26 mouse cellular contexts compared by ENCODE assay signal in the genomic region with DNA sequence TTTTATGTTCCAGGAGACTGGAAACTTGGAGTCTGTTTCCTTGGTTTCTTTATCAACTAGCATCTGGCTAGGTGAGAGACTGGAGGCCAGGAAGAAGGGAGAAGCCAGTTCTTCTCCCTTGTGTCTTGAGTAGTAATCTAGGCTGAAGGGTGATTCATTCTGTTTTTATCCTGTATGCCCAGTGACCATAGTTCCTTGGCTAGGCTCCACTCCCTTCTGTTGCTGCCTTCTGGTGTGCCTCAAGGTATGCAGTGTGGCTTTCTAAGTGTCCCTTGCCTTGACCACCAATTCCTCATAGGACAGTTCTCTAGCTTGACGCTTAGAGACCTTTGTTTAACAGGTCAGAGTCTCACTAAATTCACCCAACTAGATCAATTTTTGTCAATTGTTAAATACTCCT.
DNase-seq lines count a peak whose midpoint lies in the region; ATAC-seq lines count a peak whose summit lies in the region.
"Had no signal": no experiment of that assay in that cellular context is flagged by ENCODE, and none has a peak within 500 bp of the region (broad histone marks: within the 10 kb centered on the region; RNA-seq: fewer than 3 reads in every experiment).

No protein-coding gene starts in this region.

- peak; percentile 66 to 69 for DNase-seq in cerebellum, postnatal 10 days
- no peak for DNase-seq in cerebellum, adult 11 months
- DNase-seq in heart, adult 11 months = peak; percentile 27
- no peak for DNase-seq in heart, adult 9 months (ENCODE audit: low spot score in 2 of 2)
- DNase-seq in adipocyte (ENCODE audit: low spot score) = peak; percentile 16
- DNase-seq: adrenal gland, adult 8-10 months; adrenal gland, postnatal 25 days; B cell, adult 2 months; cerebellum, adult 18-20 months; cerebellum, adult 9-10 months; gastrocnemius, postnatal 10 days; gastrocnemius, postnatal 36 days; heart, postnatal 10 days; heart, postnatal 36 days; kidney, adult 11 months had no signal

- peaks cover 14% of the 10 kb centered on the region for H3K4me1 ChIP-seq in midbrain, embryonic 13.5 days (replicated peaks)
- H3K4me1 ChIP-seq: heart, embryonic 12.5 days; heart, embryonic 15.5 days; intestine, embryonic 15.5 days had no signal

- no peaks in the 10 kb centered on the region for H3K9me3 ChIP-seq in midbrain, embryonic 13.5 days
- H3K9me3 ChIP-seq: forebrain, embryonic 10.5 days; forebrain, embryonic 13.5 days; heart, embryonic 12.5 days; heart, embryonic 15.5 days; hindbrain, embryonic 10.5 days; hindbrain, embryonic 13.5 days; intestine, embryonic 15.5 days had no signal

- H3K9ac ChIP-seq in midbrain, embryonic 13.5 days (replicated peaks) = no peak overlapping the region
- H3K9ac ChIP-seq: forebrain, embryonic 13.5 days; heart, embryonic 12.5 days; heart, embryonic 15.5 days; hindbrain, embryonic 13.5 days; intestine, embryonic 15.5 days had no signal

- no peak for ATAC-seq in midbrain, embryonic 13.5 days
- ATAC-seq: forebrain, embryonic 13.5 days; forebrain, embryonic 16.5 days; hindbrain, embryonic 16.5 days; intestine, embryonic 15.5 days had no signal

- no peak overlapping the region for H3K4me3 ChIP-seq in midbrain, embryonic 13.5 days (replicated peaks)
- H3K4me3 ChIP-seq: forebrain, embryonic 10.5 days; forebrain, embryonic 13.5 days; heart, embryonic 12.5 days; heart, embryonic 15.5 days; hindbrain, embryonic 10.5 days; hindbrain, embryonic 13.5 days; intestine, embryonic 15.5 days had no signal

- H3K27me3 ChIP-seq in midbrain, embryonic 13.5 days = no peaks in the 10 kb centered on the region
- H3K27me3 ChIP-seq: forebrain, embryonic 13.5 days; heart, embryonic 12.5 days; heart, embryonic 15.5 days; hindbrain, embryonic 13.5 days; intestine, embryonic 15.5 days had no signal

- no peaks in the 10 kb centered on the region for H3K36me3 ChIP-seq in midbrain, embryonic 13.5 days
- H3K36me3 ChIP-seq: forebrain, embryonic 10.5 days; G1E; heart, embryonic 12.5 days; heart, embryonic 15.5 days; hindbrain, embryonic 10.5 days; hindbrain, embryonic 13.5 days; intestine, embryonic 15.5 days had no signal

- H3K27ac ChIP-seq in midbrain, embryonic 13.5 days = no peak overlapping the region
- H3K27ac ChIP-seq: forebrain, embryonic 10.5 days; forebrain, embryonic 13.5 days; heart, embryonic 15.5 days; hindbrain, embryonic 10.5 days; hindbrain, embryonic 13.5 days; intestine, embryonic 15.5 days had no signal

- WGBS in midbrain, embryonic 13.5 days = 97% methylated on average over 1 of the region's 1 CpGs

- H3K4me2 ChIP-seq in midbrain, embryonic 13.5 days (replicated peaks) = no peak overlapping the region
- H3K4me2 ChIP-seq: forebrain, embryonic 13.5 days; heart, embryonic 12.5 days; heart, embryonic 15.5 days; hindbrain, embryonic 13.5 days; intestine, embryonic 15.5 days had no signal

Comparison
In these comparisons a context has a peak if more than half of its experiments do, and no peak if none do; other contexts are left out.
1. DNase-seq: peak in cerebellum, postnatal 10 days (2 of 2), heart, adult 11 months (single experiment) and adipocyte (single experiment); none in cerebellum, adult 11 months (single experiment) and heart, adult 9 months (0 of 2).